Mouse (Mus musculus): ENCODE measurements around the gene Zc3h12a. TPM values are rescaled to one million over a fixed set of nuclear protein-coding genes. Genes with fewer than 3 reads are reported as not detected.

The Zc3h12a gene
- total RNA-seq, 2 experiments from 2014 or later, result 4.6 to 6.8 TPM

GRCm38 (mm10) chr4:125145213-125145612, 17.6 kb upstream of the Zc3h12a start:
- DNase-seq, result peak; percentile 68

GRCm38 (mm10) chr4:125144627-125145026, 17.0 kb upstream of the Zc3h12a start:
- no peak for DNase-seq

- no peak for DNase-seq
These were observed 16.6 kb upstream of the Zc3h12a start for GRCm38 (mm10) chr4:125144211-125144610.

- DNase-seq, result no peak
These were observed 10.7 kb upstream of the Zc3h12a start for GRCm38 (mm10) chr4:125138321-125138720.

- no peak for DNase-seq
These were observed 8.8 kb upstream of the Zc3h12a start for GRCm38 (mm10) chr4:125136303-125136888.

- no peak for DNase-seq
These were observed 7.6 kb upstream of the Zc3h12a start for GRCm38 (mm10) chr4:125135076-125135855.

GRCm38 (mm10) chr4:125134631-125135030, 7.0 kb upstream of the Zc3h12a start:
- no peak for DNase-seq

GRCm38 (mm10) chr4:125134192-125134591, 6.6 kb upstream of the Zc3h12a start:
- DNase-seq, result no peak

GRCm38 (mm10) chr4:125132394-125132793, 4.8 kb upstream of the Zc3h12a start:
- peak; percentile 84 for DNase-seq

GRCm38 (mm10) chr4:125131493-125131892, 3.9 kb upstream of the Zc3h12a start:
- DNase-seq, result peak; percentile 65

GRCm38 (mm10) chr4:125126761-125127160, 879 bp downstream of the Zc3h12a start:
- DNase-seq, result no peak

- no peak for DNase-seq
These were observed 1.5 kb downstream of the Zc3h12a start for GRCm38 (mm10) chr4:125126186-125126585.

GRCm38 (mm10) chr4:125125361-125125921, 2.2 kb downstream of the Zc3h12a start:
- no peak for DNase-seq

GRCm38 (mm10) chr4:125124424-125125209, 3.0 kb downstream of the Zc3h12a start:
- peak; percentile 56 for DNase-seq

- peak; percentile 77 for DNase-seq
These were observed 4.4 kb downstream of the Zc3h12a start for GRCm38 (mm10) chr4:125123279-125123671.

- peak; percentile 86 for DNase-seq
These were observed 5.0 kb downstream of the Zc3h12a start for GRCm38 (mm10) chr4:125122431-125123278.

- peak; percentile 74 for DNase-seq
These were observed 7.9 kb downstream of the Zc3h12a start for GRCm38 (mm10) chr4:125119721-125120120.

GRCm38 (mm10) chr4:125119070-125119469, 8.6 kb downstream of the Zc3h12a start:
- no peak for DNase-seq

- DNase-seq, result peak; percentile 57
These were observed 9.7 kb downstream of the Zc3h12a start for GRCm38 (mm10) chr4:125117902-125118320.

GRCm38 (mm10) chr4:125116929-125117328, 10.7 kb downstream of the Zc3h12a start:
- no peak for DNase-seq

- DNase-seq, result peak; percentile 84
These were observed 11.4 kb downstream of the Zc3h12a start for GRCm38 (mm10) chr4:125116090-125116861.

Data from adrenal gland, postnatal 10 days (tissue).